Mouse (Mus musculus) E14TG2a.4 (cell line): ENCODE results near the gene Zfp142.

Source experiments
- H3K27me3 ChIP-seq: 2 replicates; pipeline ENCODE4 v1.6.1; 2014; ENCODE audit warnings: low read length, control low read depth; ENCODE audit not compliant: insufficient read depth
- H3K36me3 ChIP-seq: 2 replicates; pipeline ENCODE4 v1.6.1; 2014; ENCODE audit warnings: low read length, control low read depth; ENCODE audit not compliant: insufficient read depth
- H3K4me1 ChIP-seq: replicated peaks from 2 replicates; pipeline ENCODE4 v1.6.1; 2014; ENCODE audit warnings: low read depth, low read length, control low read depth
- H3K4me3 ChIP-seq: replicated peaks from 2 replicates; pipeline ENCODE4 v1.5.1; 2014; ENCODE audit warnings: mild to moderate bottlenecking, low read length
- H3K9me3 ChIP-seq: 2 replicates; pipeline ENCODE4 v1.6.1; 2014; ENCODE audit warnings: low read length, control low read depth
- CTCF ChIP-seq: conservative IDR thresholded peaks from 2 replicates; pipeline ENCODE4 v1.5.1; 2014; ENCODE audit warnings: low read length
- NANOG ChIP-seq: IDR thresholded peaks from 2 replicates; pipeline ENCODE4 v1.6.1; 2014; ENCODE audit warnings: borderline replicate concordance, low read length, mixed read lengths
- POU5F1 ChIP-seq: IDR thresholded peaks from 2 replicates; pipeline ENCODE4 v1.6.1; 2014; ENCODE audit warnings: low read length, borderline replicate concordance

Gene Zfp142

DNA sequence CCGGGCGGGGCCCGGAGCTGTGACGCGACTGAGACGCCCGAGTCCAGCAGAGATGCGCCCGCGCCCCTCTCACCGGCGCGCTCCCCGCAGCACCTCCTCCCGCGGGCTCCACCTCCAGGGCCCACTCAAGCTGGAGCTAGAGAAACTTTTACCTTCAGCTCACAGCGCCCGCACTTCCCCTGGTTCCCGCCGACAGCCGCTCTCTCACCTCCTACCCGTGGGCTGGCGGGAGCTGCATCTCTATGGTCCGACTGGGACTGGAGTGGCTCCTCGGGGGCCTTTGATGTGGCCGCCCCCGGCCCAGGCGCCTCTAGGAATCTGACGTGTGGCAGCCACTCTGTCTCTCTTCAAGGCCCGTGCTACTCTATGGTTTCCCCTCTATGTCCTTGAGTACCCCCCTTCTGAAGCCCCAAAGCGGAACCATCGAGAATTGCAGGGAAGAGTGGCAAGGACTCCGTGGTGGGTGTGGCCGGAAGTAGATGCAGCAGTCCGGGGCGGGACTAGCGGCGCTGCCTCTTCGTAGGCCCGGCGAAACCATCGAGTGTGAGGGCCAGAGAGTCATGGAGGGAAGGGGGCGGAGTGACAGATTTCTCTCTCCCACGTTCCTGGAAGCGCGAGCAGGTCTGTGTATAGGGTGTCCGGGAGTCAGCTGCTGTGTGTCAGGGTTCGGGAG lies at the start of gene Zfp142, which contains the start of gene Bcs1l:
Zfp142 (minus strand) TSS at position 474 of the 673 bp plus-strand sequence.
Bcs1l (plus strand) TSS at position 517 of the 673 bp plus-strand sequence.
- H3K4me1 ChIP-seq: peaks cover 53% of the 10 kb centered on the region
- H3K9me3 ChIP-seq: no peaks in the 10 kb centered on the region
- H3K36me3 ChIP-seq: peaks cover 56% of the 10 kb centered on the region
- H3K27me3 ChIP-seq: no peaks in the 10 kb centered on the region
- TF ChIP-seq CTCF (no peak), POU5F1 (0 out of 2 replicates have a peak, but pooled peaks have one; percentile 8), NANOG (no peak; the same call in 1 of the 2 replicates)
- peak within 1 kb of the TSS; percentile 99 for H3K4me3 ChIP-seq

DNA sequence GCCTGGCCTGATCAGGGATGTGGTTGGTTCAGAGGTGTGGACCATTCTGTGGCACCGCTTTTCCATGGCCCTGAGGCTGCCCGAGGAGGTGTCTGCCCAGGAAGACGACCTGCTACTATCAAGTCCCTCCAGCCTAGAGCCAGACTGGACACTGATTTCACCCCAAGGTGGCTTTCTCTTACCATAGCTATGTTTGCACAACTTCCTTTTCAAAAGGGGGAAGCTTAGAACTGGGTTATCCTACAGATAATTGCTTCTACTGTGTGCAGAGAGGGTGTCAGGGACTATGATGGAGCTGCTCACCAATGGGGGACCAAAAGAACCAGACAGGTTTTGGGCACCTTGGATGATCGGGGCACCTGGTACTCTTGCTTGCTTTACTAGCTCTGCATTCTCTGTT lies 44.7 kb upstream of the Zfp142 start:
- Histone ChIP-seq H3K9me3 (no peaks in the 10 kb centered on the region), H3K4me3 (no peak overlapping the region), H3K36me3 (no peaks in the 10 kb centered on the region), H3K27me3 (peaks cover 5% of the 10 kb centered on the region; the same call in 1 of the 2 replicates), H3K4me1 (peaks cover 4% of the 10 kb centered on the region; the same call in 1 of the 2 replicates)
- TF ChIP-seq CTCF: no peak
- no peak for TF ChIP-seq NANOG
- no peak for TF ChIP-seq POU5F1

DNA sequence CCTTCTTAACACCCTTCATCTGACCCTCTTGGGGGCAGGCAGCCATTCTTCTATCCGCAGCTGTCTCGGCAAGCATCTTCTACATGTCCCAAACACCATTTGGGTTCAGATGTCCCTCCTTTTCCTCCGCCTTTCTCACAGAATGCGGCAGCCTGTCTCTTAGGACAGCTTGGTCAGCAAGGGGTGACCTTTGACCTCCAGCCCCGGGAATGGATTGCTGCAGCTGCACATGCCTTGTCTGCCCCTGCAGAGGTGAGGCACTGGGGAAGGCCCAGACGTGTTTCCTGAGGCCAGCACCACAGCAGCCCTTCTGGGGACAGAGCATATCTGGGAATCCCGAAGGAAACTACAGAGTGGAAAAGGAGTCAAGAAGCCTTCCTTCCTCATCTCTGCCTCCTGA lies 40.0 kb upstream of the Zfp142 start:
- Histone ChIP-seq H3K9me3 (no peaks in the 10 kb centered on the region), H3K4me1 (peaks cover 4% of the 10 kb centered on the region; the same call in 1 of the 2 replicates), H3K27me3 (no peaks in the 10 kb centered on the region), H3K36me3 (no peaks in the 10 kb centered on the region), H3K4me3 (0 out of 2 replicates have a peak overlapping the region, but pooled peaks have one; percentile 11)
- TF ChIP-seq NANOG: no peak

DNA sequence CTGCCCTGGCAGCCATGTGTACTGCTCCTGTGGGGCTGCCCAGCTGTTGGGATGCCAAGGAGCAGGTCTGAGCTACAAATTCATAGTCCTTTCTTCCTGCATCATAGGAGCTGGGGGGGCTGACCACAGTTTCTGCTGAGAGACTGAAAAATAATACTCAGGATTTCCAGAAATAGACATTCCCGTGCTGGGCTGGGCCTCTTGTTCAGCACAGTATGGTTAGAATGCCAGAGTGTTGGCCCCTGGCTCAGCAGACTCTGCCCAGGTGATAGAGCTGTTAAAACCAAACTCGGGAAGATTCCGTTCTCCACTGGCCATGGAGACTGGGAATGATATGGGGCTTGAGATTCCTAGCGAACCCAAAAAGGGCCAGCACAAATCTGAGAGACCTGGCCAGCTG lies 38.0 kb upstream of the Zfp142 start:
- TF ChIP-seq NANOG: no peak
- TF ChIP-seq CTCF: no peak
- TF ChIP-seq POU5F1: no peak
- H3K4me1 ChIP-seq: peaks cover 4% of the 10 kb centered on the region; the same call in 1 of the 2 replicates
- H3K27me3 ChIP-seq: no peaks in the 10 kb centered on the region
- H3K36me3 ChIP-seq: no peaks in the 10 kb centered on the region
- H3K9me3 ChIP-seq: no peaks in the 10 kb centered on the region
- H3K4me3 ChIP-seq: no peak overlapping the region

DNA sequence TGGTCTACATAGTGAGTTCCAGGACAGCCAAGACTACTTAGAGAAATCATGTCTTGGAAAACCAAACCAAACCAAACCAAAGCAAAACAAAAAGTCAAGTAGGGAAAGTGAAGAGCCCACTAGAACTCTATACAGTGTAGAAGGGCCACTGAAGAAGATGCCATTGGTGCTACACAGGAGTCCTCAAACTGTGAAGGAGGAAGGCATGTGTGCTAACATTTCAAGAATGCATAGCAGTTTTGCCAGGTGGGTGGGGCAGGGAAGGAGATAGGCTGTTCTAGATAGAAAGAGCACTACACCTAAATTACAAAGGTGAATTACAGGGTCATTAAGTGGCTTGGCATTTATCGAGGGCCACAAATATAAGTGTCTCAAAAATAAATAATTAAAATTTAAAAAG lies 36.1 kb upstream of the Zfp142 start:
- Histone ChIP-seq H3K36me3 (no peaks in the 10 kb centered on the region), H3K9me3 (no peaks in the 10 kb centered on the region), H3K4me1 (peaks cover 4% of the 10 kb centered on the region; the same call in 1 of the 2 replicates), H3K4me3 (no peak overlapping the region), H3K27me3 (no peaks in the 10 kb centered on the region)
- TF ChIP-seq NANOG: no peak
- TF ChIP-seq POU5F1: no peak
- no peak for TF ChIP-seq CTCF

DNA sequence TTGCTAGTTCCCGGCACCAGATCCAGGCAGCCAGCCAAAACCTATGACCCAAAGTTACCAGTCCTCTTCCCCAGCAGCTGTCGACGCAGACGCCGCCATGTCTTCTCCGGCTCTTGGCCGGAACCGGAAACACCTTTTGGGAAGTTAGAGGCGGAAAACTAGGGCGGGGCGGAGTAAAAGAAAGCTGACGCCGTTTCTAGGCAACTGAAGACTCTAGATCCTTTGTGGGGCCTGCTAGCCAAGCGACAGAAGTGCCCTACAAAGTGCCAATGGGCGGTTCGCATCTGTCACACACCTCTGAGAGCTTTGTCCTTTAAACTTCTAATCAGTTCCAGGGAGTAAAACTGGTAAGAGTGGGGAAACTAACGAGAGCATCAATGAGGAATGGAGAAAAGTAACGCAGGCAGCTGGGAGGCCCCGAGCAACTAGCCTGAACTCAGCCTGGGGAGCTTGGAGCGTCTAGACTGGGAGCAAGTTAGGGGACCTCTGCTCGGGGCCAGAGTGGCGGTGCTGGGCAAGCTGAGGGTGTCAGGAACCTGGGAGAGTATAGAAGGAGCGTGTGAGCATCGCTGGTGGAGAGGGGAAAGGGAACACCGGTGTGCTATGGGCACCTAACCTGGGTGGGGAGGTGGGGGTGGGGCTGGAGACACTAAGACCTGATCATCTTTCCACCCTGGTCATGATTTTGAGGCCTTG lies 13.4 kb upstream of the Zfp142 start, which contains the start of the genes Rnf25 and Stk36:
Rnf25 (minus strand) TSS at position 131 of the 696 bp plus-strand sequence.
Stk36 (plus strand) TSS at position 179 of the 696 bp plus-strand sequence.
- Histone ChIP-seq H3K27me3 (no peaks in the 10 kb centered on the region), H3K36me3 (peaks cover 33% of the 10 kb centered on the region), H3K4me3 (peak within 1 kb of the TSS; percentile 94), H3K4me1 (peaks cover 10% of the 10 kb centered on the region), H3K9me3 (no peaks in the 10 kb centered on the region)
- no peak for TF ChIP-seq NANOG
- TF ChIP-seq POU5F1: no peak
- no peak for TF ChIP-seq CTCF

DNA sequence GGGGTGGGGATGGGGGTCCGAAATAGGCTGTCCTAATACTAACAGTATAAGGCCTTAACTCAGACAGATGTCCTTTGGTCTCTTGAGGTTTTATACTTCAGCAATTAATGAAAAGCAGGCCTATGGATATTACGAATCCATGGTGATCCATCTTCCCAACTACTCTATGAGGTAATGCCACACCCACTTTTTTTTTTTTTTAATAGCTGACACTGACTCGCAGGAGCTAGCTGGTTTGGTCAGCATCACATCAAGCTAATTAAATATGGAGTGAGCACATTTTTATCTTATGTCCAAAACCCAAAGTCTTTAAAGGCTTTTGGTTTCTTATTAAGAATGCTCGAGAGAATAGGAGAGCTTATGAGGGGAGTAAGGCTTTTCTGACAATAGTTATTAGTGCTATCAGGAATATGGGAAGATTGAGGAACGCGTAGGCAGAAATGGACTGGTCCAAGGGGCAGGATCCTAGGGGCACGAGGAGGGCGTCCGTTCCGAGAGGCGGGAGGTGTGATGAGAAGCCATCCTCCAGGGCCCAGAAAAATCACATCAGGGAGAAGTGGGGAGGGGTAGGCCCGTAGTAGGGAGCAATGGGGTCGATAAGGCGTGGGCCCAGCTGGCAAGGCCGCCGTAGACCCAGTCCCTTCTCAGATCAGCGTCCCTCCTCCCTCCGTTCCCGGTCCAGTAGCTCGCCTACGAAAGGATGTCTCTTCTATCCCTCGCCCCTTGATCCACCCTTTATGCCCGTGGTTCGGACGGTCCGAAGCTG lies 12.6 kb upstream of the Zfp142 start:
- no peaks in the 10 kb centered on the region for H3K9me3 ChIP-seq
- peaks cover 39% of the 10 kb centered on the region for H3K36me3 ChIP-seq
- peak overlapping the region; percentile 94 for H3K4me3 ChIP-seq
- H3K27me3 ChIP-seq: no peaks in the 10 kb centered on the region
- H3K4me1 ChIP-seq: peaks cover 10% of the 10 kb centered on the region
- TF ChIP-seq CTCF: no peak
- TF ChIP-seq NANOG: no peak
- no peak for TF ChIP-seq POU5F1

DNA sequence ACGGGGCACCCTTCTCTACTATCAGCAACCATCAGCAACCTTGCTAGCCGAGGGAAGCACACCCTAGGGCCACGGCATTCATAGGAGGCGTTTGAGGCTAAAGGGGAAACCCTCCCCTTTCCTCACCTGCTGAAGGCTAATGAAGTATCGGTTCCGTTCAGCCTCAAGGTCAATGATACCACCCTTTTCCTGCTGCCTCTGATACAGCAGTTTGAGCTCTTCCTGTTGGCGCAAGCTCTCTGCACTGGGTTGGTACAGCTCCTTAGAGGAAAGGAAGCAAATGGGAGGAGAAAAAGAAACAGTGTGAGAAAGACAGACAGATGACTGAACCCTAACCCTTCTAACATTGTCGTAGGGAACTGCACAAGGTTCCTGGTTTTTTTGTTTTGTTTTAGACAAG lies 6.4 kb upstream of the Zfp142 start:
- no peaks in the 10 kb centered on the region for H3K9me3 ChIP-seq
- no peak overlapping the region for H3K4me3 ChIP-seq
- peaks cover 12% of the 10 kb centered on the region for H3K4me1 ChIP-seq
- H3K27me3 ChIP-seq: no peaks in the 10 kb centered on the region
- peaks cover 94% of the 10 kb centered on the region for H3K36me3 ChIP-seq
- TF ChIP-seq POU5F1 (no peak), NANOG (no peak), CTCF (no peak)
